Mouse (Mus musculus) urinary bladder, postnatal 10 days (tissue): ENCODE results near the gene Tigd3.
A peak's percentile ranks its signal among the peaks of the same experiment; 100 is the strongest.
"Not testable (repeated sequence)": the region's sequence is repeated elsewhere in the genome, so short reads cannot be mapped to it uniquely, and the experiment has no call there.

Source experiments
- DNase-seq: peaks from one replicate; pipeline ENCODE4 v3.0.0; 2022; ENCODE audit warnings: low spot score

Tigd3 gene

DNA sequence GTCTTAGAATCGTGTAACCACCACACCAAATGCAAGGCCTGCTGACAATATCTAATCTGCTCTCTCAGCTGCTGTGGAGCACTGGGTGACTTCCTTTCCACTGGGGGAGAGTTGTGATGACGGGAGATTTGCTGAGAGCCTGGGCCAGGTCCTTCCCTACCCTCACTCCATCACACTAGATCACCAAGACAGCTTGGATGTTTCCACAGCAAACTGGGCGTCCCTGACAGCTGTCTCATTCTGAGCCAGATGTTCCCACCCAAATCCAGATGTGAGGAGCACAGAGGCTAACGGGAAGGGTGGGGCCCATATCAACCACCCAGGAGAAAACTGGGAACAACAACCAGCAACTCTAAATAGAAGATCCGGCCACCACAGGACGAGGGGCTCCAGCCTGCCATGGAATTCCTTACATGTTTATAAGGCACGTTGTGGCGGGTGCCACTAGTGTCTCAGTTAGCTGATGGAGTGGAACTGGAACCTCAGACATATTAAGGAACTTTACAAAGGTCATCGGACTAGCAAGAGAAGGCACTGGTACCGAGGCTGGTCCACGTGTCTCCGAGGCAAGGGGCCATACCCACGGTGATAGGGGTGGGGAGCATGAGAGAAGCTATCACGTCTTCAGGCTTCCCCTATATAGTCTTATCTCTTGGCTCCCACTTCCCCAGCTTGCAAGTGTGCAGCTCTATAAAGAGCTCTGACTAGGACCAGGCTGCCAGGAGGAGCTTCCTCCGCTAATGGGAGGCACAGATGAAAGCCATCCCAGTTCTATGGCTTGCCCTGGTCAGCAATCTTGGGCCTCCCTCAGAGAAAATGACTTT is 28.4 kb upstream of the Tigd3 start:
- DNase-seq = no peak

DNA sequence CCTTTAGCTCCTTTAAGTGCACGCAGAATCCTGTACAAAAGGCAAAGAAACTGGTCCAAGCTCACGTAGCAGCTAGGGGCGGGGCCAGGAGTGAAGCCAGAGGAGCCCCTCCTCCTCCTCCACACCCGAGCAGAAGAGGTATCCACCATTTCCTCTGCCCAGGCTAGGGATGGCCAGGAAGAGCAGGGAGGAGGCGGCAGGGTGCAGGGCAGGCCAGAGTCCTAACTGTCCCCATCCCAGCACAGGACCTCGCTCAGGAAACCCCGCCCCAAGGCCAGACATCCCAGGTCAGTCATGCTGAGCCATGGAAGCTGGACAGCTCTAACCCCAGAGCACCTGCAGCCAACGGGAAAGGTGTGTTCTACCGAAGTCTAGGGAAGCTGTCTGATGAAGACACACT is 27.8 kb upstream of the Tigd3 start:
- no peak for DNase-seq

DNA sequence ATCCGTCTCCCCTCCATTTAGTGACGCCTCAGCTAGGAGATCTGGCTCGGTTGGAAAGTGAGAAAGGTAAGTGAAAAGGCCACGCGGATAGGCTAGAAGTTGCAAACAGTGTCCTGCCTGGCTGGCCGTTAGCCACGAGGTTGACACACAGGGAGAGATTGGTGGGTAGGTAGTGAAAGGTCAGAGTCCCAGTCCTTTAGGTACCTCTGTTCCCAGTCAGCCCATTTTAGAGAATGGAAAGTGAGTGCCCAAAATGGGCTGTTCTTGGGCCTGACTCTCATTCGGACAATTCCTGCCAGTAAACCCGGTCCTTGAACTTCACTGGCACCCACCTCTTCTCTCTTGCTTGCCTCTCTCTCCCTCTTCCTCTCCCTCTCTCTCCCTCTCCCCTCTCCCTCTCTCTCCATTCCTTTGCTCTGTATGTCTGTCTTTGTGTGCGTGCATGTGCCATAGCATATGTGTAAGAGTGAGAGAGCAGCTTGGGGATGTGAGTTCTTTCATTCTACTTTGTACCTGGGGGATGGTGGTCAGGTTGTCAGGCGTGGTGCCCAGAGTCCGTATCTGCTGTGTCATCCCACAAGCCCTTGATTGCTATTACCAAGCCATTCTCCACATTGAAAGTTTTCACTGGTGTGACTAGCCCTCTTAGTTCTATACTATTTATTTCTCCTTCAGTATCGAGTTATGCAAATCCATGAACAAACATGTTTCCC is 19.2 kb upstream of the Tigd3 start, which contains the start of gene Dpf2:
Gene Dpf2, minus strand, starts transcription at position 4 of the 713 bp plus-strand sequence.
- DNase-seq = no peak

DNA sequence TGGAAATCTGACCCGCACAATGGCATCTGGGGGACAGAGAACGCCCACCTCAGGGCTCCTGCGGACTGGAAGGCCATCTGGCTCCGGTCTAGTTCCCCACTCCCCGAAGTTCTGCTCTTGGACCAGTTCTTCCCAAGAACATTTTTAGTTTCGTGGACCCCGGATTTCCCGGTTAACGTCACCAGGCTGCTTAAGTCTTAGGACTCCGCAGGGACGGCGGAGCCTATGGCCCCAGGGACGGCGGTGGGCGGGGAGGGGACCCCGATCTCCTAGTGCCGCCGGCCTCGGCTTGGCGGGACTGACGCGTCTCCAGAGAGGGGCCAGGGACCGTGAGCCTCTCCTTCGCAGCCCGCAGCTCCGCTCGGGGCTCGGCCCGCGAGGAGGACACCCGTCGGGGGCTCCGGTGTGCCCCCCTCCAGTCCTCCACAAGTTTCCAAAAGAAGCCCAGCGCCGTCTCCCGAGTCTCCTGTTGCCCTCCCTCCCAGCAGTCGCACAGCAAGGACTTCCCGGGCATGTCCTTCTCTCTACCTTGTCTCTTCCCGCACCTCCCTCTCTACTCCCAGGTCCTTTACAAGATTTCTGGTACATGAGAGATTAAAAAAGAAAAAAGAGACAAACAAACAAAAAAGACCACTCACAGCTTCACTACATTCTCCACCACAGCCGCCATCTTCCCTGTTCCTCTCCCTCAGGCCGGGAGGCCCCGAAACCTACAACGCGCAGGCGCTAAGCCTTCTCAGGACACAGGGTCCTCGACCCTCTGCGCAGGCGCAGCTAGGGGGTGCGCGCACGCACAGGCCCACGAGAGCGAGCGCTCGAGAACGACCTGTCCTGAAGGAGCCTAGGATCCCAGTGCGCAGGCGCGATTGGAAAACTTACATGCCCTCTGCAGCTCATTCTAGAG is 18.4 kb upstream of the Tigd3 start:
- DNase-seq = peak; percentile 95

DNA sequence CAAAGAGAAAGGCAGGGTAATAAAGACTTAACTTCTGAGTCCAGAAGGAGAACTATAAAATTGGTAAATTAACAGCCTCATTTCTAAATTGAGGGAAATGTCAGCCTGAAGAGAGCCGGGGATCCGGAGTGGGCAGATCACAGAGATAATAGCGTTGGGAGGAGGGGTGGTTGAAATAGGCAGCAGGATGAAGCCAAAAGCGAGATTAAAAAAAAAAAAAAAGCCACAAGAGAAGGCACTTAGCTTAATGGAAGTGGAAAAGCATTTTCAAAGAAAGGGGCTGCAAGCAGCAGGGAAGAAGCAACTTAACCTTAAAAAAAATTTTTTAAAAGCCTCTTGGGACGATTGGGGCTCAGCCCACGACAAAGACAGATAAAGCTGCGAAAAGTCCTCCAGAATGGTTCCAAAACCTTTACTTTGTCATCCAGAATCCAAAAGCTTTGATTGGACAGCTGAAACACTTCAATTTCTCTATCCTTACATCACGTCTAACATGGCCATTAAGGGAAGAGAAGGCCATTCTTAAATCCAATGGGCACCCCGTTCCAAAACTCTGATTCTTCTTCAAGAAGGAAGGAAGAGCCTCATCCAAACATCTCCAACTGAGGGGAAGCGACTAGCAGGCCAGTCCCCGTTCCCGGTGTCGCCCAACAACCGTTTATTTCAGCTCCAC is 17.6 kb upstream of the Tigd3 start:
- DNase-seq = no peak

DNA sequence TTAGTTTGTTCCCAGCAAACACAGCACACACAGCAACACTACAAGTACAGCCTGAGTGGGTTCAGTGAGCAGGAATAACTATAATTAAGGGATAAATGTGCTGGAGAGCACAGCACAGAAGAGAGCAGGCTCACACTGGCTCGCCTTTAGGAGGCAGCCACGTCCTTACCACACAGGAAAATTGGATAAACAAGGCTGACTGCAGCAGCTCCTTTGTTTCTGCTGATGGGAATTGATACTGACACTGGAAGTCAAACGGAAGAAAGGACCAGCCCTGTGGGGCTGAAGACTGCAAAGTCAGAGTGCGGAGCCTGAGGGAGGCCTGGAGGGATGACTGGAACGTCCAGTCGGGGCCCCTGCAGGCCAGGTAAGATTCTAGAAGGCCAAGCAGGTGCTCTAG is 16.3 kb upstream of the Tigd3 start:
- DNase-seq = no peak

DNA sequence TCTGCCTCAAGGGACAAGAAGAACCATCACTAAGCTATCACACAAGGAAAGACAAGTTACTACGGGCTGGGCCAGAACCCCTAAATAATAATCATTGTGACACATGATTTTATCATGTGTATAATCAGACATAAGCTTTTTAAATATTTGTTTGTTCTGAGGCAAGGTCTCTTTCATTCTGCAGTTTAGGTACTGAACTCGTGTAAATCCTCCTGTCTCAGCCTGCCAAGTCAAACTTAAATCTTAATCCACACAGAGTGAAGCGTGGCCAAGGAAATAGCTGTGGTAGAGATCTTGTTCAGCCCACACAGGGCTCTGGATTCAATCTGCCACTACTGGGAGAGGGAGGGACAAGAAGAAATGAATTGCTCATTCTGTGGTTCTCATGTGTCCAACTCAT is 13.3 kb upstream of the Tigd3 start:
- no peak for DNase-seq

DNA sequence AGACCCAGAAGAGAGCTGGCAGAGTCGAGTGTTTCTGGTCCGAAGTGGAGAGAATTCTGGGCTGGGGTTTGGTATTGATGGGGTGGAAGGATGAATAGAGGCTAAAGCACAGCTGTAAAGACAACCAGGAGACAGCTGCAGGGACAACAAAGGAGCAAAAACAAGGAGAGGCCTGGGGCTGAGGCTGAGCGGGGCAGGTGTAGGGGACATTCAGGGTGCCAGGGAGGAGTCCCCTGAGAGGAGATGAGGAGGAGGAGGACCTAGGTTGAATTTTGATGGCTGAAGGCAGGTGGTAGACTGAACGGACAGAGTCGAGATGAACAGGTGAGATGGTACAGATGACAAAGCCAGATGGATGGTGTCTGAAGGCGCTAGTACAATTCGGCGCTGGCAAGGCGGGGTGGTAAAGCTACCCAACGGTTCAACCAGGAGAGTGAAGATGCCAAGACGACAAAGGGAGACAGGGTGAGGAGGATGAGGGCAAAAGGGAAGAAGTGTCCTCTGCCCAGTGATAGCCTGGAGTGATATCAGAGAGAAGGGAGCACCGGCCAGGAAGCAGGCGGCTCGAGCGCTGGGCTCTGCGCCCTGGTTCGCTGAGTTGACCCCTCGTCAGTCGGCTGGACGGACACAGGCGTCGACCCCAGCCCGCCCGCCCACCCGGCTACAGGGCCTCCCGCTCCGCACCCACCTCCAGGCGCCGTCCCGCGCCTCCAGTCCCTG is 507 bp downstream of the Tigd3 start:
- DNase-seq = no peak

DNA sequence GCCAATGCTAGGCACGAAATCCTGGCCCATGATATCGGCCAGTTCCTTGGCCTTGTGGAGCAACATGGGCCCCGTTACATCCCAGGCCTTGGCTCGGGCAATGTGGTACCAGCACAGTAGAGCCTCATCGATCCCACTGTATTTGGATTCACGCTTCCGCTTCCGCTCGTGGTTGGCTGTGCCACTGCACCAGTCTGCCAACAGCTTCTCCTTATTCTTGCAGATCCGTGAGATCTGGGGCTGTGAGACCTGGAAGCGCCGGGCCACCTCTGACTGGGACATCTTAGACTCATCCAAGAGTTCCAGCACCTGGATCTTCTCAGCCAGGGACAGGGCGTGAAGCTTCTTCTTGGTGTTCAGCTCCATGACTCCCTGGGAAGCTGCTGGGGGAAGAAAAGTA is 1.2 kb downstream of the Tigd3 start:
- no peak for DNase-seq

DNA sequence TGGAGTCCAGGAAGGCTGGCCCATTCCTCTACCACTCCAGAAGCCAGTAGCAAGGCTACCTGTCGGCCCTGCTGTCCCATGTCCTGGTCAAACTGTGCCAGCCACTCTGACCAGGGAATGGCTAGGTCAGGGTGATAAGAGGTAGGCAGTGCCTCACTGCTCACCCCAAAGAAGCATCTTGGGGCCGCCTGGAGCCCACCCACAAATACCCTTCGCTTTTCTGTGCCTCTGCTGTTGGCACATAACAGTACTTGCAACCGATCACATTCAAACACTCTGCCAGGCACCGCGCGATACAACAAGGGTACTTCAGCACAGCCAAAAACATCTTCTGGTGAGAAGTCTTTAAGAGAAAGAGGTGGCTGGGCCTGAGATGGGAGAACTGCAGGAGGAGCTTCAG is 1.7 kb downstream of the Tigd3 start:
- DNase-seq = no peak

DNA sequence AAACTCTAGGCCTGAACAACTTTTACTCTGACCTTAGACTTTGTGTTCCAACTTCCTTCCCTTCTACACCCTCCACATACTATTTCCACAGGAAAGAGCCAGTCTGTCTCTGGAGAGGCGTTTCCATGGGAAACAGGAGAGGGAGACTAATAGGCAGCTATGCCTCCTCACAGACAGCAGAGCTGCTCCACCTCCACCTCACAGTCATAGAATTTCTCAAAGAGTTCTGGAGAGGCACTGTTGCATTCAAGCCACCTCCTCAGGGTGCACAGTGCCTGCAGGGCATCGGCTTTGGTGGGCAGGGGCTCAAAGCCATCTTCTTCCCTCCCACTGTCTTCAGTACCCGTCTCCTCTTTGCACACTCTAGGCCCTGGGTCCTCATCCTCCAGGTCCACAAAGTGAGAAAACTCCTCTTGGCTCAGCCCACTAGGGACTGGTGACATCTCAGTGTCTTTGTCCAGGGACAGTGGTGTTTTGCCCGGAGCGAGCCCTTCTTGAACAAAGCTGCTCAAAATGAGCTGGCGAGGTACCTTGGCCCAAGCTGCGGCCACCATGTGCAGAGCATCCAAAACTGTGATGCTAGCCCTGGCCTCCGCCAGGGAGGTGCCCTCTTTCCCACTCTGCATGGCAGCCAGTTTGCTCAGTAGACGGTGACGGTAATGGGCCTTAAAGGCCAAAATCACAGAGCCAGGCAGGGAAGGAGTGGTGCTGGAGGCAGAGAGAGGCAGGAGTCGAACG is 2.3 kb downstream of the Tigd3 start:
- DNase-seq = no peak

DNA sequence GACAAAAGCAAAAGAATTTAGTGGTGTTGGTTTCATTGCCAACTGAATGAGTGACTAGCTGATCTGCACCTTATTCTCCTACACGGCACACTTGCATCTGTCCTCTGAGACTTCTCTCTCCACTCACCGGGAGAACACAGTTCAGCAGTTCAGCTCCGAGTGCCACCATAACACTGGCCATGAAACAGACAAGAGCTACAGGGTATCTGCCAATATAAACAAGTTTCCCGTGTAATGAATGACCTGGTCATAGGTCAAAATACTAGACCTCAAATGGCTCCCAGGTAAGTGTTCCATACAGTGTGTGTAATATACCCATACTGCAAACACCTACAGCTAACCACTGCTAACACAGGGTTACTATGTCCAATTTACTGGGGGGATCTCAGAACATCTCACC is 4.7 kb downstream of the Tigd3 start:
- DNase-seq = no peak

DNA sequence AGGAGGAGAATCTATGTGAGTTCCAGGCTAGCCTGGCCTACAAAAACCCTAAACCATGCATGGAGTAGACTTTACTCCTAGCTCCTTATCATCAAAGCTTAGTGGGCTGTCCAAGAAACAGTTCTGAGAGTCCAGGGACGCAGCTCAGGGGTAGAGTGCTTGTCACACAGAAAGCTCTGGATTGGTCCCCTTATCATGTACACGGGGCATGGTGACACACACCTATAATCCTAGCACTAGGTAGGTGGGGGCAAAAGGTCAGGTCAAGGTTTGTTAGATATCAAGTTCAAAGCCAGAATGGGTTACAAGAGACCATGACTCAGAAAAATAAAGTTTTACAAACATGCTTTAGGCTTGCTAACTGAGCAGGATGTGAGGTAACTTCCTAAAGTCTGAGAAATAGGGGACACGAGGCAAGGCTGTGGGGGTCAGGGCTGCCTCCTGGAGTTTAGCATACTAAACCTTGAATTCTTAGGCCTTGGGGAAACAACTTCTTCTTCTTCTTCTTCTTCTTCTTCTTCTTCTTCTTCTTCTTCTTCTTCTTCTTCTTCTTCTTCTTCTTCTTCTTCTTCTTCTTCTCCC is 6.6 kb downstream of the Tigd3 start:
- DNase-seq = no peak

DNA sequence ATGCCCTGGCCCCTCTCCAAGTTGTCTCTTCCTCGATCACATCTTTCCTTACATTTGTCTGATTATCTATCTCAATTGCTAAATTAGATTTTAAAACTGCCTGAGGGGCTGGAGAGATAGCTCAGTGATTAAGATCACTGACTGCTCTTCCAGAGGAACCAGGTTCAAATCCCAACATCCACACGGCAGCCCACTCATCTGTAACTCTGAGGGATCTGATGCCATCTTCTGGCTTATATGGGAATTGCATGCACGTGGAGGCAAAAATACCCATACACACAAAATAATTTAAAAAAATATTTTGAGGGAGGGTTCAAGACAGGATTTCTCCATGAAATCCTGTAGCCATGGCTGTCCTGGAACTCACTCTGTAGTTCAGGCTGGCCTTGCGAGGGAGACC is 8.1 kb downstream of the Tigd3 start:
- no peak for DNase-seq

DNA sequence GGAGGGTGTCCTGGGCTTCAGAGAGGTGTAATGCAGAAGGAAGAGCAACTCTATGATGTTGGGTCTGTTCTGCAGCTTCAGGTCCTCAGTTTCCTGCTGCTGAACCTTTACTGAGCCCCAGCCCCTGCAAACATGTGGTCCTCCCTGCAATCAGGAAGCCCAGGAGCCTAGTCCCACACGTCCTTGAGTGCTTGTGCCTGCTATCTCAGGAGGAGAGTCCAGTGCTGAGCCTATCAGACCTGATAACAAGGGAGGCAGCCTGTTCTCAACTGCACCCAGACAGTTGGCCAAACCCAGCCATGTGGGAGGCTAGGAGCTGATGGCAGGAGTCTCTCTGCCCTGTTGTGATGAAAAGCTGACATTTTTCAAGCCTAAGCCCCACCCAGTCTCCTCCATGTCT is 10.0 kb downstream of the Tigd3 start:
- no peak for DNase-seq

DNA sequence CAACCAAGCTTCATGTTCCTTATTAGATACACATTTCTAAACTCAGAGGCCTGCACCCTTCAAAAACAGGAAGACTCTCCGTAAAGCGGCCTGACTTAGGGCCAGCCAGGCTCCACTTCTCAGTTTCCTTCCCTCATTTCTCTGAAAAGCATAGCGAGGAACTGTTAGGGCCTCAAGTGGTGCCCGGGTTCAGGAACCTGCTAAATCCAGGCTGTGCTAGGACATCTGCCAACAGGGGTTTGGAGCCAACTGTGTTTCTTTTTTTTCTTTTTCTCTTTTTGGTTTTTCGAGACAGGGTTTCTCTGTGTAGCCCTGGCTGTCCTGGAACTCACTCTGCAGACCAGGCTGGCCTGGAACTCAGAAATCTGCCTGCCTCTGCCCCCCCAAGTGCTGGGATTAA is 11.9 kb downstream of the Tigd3 start:
- not testable (repeated sequence) for DNase-seq

DNA sequence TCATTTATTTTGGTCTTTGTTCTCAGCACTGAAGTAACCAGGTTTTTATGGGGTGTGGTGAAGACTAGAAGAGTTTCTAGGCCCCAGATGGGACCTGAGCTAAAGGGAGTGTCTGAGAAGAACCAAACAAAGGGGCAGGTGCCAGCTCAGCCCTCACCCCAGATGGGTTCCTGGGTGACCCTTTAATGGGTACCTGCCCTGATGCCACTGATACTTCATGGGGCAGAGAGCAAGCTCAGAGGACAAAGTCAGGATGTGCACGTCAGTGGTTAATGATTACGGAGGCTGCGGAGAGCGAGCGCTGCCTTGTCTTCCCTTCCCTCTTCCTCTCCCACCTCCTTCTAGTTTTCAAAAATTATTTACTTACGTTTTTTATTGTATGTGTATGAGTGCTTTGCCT is 12.8 kb downstream of the Tigd3 start:
- DNase-seq = no peak

DNA sequence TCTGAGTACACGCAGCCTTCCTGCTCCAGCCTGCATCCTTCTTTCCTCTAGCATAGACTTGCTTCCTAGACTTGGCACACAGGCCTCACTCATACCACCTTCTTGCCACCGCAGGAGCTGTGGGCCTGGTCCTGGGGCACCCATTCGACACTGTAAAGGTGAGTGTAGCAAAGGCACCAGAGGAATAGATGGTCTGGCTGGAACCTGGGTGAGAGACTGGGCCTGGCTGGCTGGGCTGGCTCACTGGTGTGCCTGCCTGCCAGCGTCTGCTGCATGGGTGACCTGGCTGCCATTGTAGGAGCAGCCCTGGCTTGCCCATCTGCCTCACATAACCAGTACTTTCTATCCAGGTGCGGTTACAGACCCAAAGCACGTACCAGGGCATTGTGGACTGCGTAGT is 14.2 kb downstream of the Tigd3 start:
- no peak for DNase-seq

DNA sequence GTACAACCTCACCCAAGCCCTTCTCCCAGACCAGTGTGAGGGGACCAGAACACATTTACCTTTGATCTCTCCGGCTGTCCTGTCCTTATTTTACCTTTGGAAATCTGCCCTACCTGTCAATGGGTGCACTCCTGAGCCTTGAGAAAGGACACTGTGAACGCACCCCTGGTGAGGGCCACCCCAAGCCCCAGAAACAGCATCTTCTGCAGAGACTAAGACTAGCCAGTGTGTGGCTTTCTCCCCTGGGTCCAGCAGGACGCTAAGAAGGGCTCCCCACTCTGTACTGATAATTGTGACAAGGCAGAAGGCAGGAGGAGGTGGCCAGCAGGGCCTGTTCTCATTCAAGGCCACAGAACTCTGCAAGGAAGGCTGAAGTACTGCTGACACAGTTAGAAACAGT is 15.0 kb downstream of the Tigd3 start:
- no peak for DNase-seq

DNA sequence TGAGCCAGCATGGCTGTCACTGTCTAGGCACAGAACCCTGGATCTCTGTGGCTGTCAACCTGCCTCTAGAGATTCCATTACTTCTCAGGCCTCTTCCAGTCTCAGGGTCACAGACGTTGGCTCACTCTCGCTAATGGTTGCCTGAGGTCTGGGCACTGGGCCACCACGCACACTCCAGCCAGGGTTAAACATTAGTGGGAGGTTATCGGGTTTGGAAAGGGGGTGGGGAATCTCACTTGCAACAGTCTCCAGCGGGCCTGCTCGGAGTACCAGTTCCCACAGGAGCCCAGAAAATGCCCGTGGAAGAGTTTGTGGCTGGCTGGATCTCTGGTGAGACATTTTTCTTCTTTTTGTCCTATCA is 15.6 kb downstream of the Tigd3 start:
- no peak for DNase-seq
